In genomic region chr15:84706983-84707619, GRCm38 (mm10) we compare ENCODE assay signal across 15 mouse cellular contexts. TPM values are rescaled to one million over a fixed set of nuclear protein-coding genes. Genes with fewer than 3 reads are reported as not detected.
"Had no signal": no experiment of that assay in that cellular context is flagged by ENCODE, and none has a peak within 500 bp of the region (broad histone marks: within the 10 kb centered on the region; RNA-seq: fewer than 3 reads in every experiment).

No protein-coding gene starts in this region.

- H3K9me3 ChIP-seq: limb, embryonic 15.5 days; lung, embryonic 15.5 days; midbrain, embryonic 13.5 days had no signal

- H3K4me1 ChIP-seq: lung, embryonic 15.5 days; midbrain, embryonic 13.5 days had no signal

- H3K27me3 ChIP-seq: limb, embryonic 15.5 days; lung, embryonic 15.5 days had no signal

- DNase-seq: kidney, adult 9 months; kidney, postnatal 10 days; kidney, postnatal 4 days; lung, postnatal 14 days; thymus, postnatal 36 days had no signal

- ATAC-seq: hindbrain, embryonic 16.5 days; midbrain, embryonic 13.5 days had no signal

- H3K27ac ChIP-seq: layer of hippocampus, adult 2 months; limb, embryonic 15.5 days; lung, embryonic 15.5 days; macrophage; midbrain, embryonic 13.5 days had no signal

- H3K9ac ChIP-seq: limb, embryonic 15.5 days; lung, embryonic 15.5 days; midbrain, embryonic 13.5 days had no signal

- H3K36me3 ChIP-seq: midbrain, embryonic 13.5 days had no signal

- H3K4me2 ChIP-seq: limb, embryonic 15.5 days; lung, embryonic 15.5 days; midbrain, embryonic 13.5 days had no signal

- H3K4me3 ChIP-seq: layer of hippocampus, adult 2 months; limb, embryonic 15.5 days; lung, embryonic 15.5 days; midbrain, embryonic 13.5 days; myocyte had no signal

RNA-seq across cellular contexts. Expression of gene Arhgap8, which starts 12.8 kb away (rescaled TPM):
- total RNA-seq: layer of hippocampus, postnatal 14 days; megakaryocyte-erythroid progenitor cell, adult 5-6 weeks; neutrophil, adult 5-6 weeks had no signal
- polyA plus RNA-seq: macrophage, myocyte had no signal
